Mouse (Mus musculus): ENCODE results near the gene Steap3.

Gene Steap3

DNA sequence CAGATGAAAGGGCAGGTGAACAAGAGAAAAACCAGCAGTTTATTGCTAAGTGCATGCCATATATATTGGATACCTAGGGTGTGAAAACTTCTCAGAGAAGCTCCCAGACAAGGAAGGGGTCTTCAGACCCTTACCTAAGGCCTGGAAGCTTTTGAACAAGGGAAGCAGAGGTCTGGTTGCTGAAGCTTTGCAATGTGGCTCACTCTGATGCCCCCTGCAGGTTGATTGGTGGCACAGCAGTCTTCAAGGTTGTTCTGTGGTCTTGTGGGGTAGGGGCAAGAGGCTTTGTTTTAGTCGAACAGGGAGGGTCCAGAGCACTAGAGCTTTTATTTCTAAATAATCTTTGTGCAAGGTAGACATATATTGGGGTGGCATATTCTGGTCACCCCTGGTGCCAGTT is 117.2 kb downstream of the Steap3 start:
- DNase-seq (ENCODE audit: low read depth, low spot score): peak; percentile 62

DNA sequence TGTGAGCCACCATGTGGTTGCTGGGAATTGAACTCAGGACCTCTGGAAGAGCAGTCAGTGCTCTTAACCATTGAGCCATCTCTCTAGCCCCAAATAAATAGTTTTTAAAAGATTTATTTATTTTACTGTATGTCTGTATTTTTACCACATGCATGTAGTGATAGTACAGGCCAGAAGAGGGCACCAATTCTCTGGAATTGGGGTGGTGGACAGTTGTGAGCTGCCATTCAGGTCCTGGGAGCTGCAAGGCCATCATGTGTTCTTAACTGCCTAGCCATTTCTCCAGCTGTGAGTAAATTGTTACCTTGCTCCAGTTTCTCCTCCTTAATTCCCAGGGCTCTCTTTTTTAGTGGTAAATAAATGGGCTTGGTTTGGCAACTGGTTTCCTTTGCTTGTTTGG is 118.3 kb downstream of the Steap3 start:
- DNase-seq (ENCODE audit: low read depth, low spot score): peak; percentile 47

DNA sequence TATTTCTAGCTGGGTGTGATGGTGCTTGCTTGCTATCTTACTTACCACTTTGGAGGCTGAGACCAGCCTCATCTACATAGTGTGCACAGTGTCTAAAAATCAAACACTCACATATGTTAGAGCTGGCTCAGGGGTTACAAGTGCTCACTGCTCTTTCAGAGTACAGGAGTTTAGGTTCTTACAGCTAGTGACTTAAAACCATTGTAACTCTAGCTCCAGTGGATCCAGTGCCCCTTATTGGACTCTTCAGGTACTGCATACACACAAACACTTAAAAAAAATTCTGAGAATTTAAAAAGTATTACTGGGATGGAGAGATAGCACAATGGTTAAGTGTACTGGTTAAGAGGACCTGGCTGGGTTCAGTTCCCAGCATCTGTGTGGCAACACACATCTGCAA is 125.5 kb downstream of the Steap3 start:
- DNase-seq (ENCODE audit: low read depth, low spot score): peak; percentile 18

DNA sequence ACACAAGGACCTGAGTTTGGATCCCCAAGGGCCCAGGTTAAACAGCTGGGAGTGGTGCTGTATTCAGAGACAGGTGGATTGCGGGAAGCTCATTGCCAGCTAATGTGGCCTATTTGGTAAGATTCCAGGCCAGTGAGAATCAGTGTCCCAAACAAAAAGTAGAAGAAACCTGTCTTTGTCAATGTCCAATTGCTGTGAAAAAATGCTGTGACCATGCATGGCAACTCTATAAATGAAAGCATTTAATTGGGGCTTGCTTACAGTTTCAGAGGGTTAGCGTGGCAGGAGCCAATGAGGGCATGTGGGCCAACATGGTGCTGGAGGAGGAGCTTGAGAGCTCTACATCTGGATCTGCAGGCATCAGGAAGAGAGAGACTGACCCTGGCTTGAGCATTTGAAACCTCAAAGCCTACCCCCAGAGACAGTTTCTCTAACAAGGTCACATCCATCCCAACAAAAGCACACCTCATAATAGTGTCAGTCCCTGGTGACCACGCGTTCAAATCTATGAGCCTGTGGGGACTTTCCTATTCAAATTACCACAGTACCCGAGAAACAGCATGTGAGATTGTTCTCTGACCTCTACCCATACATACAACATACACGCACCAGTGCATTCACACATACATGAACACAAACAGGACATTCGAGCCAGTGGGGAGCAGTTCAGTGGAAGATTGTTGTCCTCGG is 126.8 kb downstream of the Steap3 start:
- DNase-seq (ENCODE audit: low read depth, low spot score): no peak

DNA sequence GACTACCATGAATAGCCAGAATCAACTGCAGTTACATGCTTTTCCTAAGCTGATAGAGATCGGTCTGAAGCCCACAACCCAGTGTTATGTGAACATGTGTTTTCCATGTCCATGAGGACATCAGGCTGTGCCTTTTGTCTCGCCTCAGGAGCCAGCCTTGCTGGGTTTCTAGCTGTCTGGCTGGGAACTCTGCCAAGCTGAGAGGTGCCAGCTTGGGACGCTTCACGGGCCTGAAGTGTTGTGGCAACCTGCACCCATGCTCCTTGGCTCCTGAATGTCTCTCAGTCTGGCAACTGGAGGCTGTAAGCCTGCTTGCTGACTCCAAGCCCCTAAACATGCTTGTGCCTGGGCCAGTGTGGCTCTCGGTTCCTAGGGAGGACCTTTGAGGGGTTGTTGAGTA is 130.0 kb downstream of the Steap3 start:
- no peak for DNase-seq (ENCODE audit: low read depth, low spot score)

Data from CD4-positive, CD25-positive, alpha-beta regulatory T cell, adult 2 months (primary cell).